Mouse (Mus musculus) kidney, postnatal 25 days (tissue): ENCODE data around the gene Usp2.
A peak's percentile ranks its signal among the peaks of the same experiment; 100 is the strongest.

Experiments used
- DNase-seq, 2 experiments: peaks; one replicate each; pipeline ENCODE4 v3.0.0; 2021; ENCODE audit warnings: mixed read lengths in 2 of 2

The Usp2 gene

GRCm38 (mm10) chr9:44066785-44067225 lies at the start of gene Usp2:
Gene Usp2 (plus strand): TSS chr9:44067021.
- DNase-seq, result peak; percentile 99 to 100

- DNase-seq, result no peak
These were observed 49.0 kb upstream of the Usp2 start for GRCm38 (mm10) chr9:44017846-44018245.

GRCm38 (mm10) chr9:44020001-44020400 lies 46.8 kb upstream of the Usp2 start:
- no peak for DNase-seq

- DNase-seq, result no peak
These were observed 44.5 kb upstream of the Usp2 start for GRCm38 (mm10) chr9:44022100-44022847.

- DNase-seq, result no peak
These were observed 42.7 kb upstream of the Usp2 start for GRCm38 (mm10) chr9:44024096-44024495.

- DNase-seq, result peak in 1 of 2 experiments; percentile 3
These were observed 37.1 kb upstream of the Usp2 start for GRCm38 (mm10) chr9:44029580-44030236.

GRCm38 (mm10) chr9:44030646-44031045 lies 36.2 kb upstream of the Usp2 start:
- DNase-seq, result no peak

DNA sequence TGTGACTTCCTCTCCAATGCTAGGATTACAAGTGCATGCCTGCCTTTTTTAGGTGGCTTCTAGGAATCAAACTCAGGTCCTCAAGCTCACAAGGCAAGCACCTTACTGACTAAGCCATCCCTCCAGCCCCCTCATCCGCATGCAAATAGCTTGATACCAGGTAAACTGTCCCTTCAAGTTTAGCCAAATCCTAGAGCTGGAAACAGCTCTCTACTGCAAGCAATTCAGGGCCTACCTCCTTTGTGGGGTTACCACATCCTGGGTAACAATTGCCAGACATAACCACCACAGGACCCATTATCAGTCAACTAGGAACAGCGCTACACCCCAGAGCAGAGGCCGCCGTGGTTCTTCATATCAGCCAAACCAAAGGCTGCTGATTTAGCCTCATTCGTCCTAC lies 35.7 kb upstream of the Usp2 start:
- DNase-seq, result no peak

DNA sequence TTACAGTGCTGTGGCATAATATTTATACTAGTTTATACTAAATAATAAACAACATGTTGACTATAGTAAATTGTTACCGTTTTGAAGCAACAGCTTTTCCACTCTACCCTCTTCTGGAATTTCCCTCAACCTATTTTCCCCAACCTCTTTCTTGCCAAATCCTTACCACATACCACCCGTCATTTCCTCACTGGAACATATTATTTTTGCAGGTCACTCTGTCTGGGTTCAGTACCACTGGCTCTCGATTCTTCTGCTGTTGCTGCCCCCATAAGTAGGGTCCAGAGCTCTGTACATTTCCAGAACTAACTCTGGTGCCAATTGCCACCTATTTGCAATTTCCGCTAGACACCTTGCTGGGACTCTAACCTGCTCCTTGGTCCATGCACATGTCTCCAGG lies 34.9 kb upstream of the Usp2 start:
- no peak for DNase-seq

DNA sequence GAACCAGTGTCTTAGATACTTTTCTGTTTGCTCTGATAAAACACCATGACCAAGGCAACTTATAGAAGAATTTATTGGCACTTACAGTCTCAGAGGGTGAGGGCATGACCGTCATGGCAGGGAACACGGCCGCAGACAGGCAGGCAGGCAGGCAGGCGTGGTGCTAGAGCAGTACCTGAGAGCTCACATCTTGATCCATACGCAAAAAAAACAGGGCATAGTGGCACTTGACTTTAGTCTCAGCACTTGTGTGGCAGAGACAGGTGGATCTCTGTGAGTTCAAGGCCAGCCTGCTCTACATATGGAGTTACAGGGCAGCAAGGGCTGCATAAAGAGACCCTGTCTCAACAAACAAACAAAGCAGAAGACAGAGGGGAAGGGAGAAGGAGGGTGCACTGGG lies 33.5 kb upstream of the Usp2 start:
- no peak for DNase-seq

DNA sequence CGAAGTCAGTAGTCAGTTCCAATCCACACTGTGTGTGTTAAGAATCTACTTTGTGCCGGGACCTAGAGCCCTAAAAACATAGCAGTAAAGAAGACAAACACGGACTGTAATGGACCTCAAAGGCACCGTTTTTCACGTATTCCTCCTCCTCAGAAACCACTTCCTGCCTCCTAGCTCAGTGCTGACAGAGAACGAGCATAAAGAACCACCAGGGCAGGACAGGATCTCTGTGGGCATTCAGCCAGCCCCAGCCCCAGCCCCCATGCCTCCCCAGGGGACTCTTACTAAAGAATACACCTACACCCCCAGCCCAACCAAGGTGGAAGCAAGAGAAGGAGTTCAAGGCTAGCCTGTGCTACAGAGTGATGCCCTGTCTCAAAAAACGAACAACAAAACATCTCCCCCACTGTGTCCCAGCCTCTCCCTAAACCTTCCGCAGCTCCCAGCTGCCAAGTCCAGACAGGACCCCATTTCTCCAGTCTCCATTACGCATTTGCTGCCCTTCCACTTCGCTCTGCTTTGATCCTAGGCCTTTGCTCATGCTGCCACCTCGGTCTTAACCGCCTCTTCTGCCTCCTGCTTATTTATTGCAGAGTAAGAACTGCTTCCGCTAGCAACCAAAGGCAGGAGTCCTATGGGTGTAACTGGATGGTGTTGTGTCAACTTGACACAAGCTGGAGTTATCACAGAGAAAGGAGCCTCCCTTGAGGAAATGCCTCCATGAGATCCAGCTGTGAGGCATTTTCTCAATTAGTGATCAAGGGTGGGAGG lies 32.7 kb upstream of the Usp2 start:
- DNase-seq, result no peak

DNA sequence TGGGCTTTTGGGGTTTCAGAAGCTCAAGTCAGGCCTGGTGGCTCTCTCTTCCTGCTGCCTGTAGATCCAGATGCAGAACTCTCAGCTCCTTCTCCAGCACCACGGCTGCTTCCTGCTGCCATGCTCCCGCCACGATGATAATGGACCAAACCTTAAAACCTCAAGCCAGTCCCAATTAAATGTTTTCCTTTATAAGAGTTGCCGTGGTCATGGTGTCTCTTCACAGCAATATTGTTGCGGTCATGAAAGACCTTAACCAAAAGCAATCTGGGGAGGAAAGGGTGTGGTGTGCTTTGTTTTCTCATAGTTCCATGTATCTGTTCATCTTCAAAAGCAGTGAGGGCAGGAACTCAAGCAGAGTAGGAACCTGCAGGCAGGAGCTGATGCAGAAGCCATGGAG lies 29.7 kb upstream of the Usp2 start:
- no peak for DNase-seq

GRCm38 (mm10) chr9:44041511-44042395 lies 25.1 kb upstream of the Usp2 start:
- no peak for DNase-seq

DNA sequence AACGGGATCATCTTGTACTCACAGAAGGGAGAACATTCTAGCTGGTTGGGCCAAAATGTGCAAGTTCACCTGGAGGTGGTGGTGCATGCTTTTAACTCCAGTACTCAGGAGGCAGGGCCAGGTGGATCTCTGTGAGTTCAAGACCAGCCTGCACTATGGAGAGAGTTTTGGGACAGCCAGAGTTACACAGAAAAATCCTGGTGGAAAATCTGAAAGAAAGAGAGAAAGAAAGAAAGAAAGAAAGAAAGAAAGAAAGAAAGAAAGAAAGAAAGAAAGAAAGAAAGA lies 24.5 kb upstream of the Usp2 start:
- DNase-seq, result no peak

GRCm38 (mm10) chr9:44042836-44043707 lies 23.7 kb upstream of the Usp2 start, which contains the start of gene Thy1:
Gene Thy1 (plus strand): TSS chr9:44043384.
- DNase-seq, result peak in 1 of 2 experiments; percentile 3

- no peak for DNase-seq
These were observed 23.0 kb upstream of the Usp2 start for GRCm38 (mm10) chr9:44043708-44044425.

- DNase-seq, result no peak
These were observed 22.2 kb upstream of the Usp2 start for GRCm38 (mm10) chr9:44044426-44045157.

DNA sequence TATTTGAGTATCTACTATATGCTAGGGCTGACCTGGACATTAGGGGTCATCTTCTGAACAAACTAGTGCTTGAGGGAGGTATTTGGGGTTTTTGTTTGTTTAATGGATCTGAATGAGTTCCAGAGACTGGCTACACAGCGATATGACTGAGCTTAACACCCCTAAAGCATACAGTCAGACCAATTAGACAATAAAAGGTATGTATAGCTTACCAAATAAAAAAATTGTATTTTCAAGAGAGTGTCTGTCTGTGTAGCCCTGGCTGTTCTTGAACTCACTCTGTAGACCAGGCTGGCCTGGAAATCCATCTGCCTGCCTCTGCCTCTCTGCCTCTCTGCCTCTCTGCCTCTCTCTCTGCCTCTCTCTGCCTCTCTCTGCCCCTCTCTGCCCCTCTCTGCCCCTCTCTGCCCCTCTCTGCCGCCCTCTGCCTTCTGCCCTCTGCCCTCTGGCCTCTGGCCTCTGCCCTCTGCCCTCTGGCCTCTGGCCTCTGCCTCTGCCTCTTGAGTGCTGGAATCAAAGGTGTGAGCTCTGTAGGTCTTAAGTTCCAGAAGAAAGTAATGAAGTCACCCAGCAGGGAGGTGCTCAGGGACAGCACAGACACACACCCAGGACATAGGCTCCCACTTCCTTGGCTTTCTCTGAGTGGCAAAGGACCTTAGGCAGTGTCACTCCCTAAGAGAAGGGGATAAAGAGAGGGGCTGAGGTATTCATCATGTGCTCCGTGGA lies 21.5 kb upstream of the Usp2 start:
- DNase-seq, result no peak

- DNase-seq, result no peak
These were observed 20.9 kb upstream of the Usp2 start for GRCm38 (mm10) chr9:44045884-44046272.

DNA sequence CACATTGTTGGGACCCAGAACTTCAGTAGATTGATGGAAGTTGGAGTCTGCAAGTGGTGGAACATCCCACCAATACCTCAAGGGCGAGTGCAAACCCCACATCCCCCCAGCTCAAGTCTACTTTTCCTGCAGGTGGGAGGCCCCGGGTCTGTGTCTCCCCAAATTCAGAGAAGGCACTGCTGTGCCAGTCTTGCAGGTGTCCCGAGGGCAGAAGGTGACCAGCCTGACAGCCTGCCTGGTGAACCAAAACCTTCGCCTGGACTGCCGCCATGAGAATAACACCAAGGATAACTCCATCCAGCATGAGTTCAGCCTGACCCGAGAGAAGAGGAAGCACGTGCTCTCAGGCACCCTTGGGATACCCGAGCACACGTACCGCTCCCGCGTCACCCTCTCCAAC lies 20.4 kb upstream of the Usp2 start:
- no peak for DNase-seq
